Mouse (Mus musculus) heart, adult 2 months (tissue): ENCODE results near the gene Rassf1.

Experiments
- CTCF ChIP-seq: fragments of 200-600 bp; IDR thresholded peaks from 2 replicates; pipeline ENCODE4 v1.8.1; 2022; ENCODE audit warnings: antibody characterized with exemption, mild to moderate bottlenecking, moderate library complexity
- EP300 ChIP-seq: fragments of 200-500 bp; IDR thresholded peaks from 2 replicates; pipeline ENCODE4 v1.6.1; 2011; ENCODE audit warnings: low read depth, low read length, control low read depth; ENCODE audit not compliant: insufficient read depth

- no peak for TF ChIP-seq EP300
- no peak for TF ChIP-seq CTCF
Measured at GRCm38 (mm10) chr9:107553541-107554318, 2.4 kb downstream of the Rassf1 start.
